10 mouse cellular contexts compared by ENCODE assay signal in genomic region chr7:135571951-135572559, GRCm38 (mm10). TPM values are rescaled to one million over a fixed set of nuclear protein-coding genes. Genes with fewer than 3 reads are reported as not detected.
DNase-seq lines count a peak whose midpoint lies in the region; ATAC-seq and TF ChIP-seq lines count a peak whose summit lies in the region.
"Had no signal": no experiment of that assay in that cellular context is flagged by ENCODE, and none has a peak within 500 bp of the region (broad histone marks: within the 10 kb centered on the region; RNA-seq: fewer than 3 reads in every experiment).

No protein-coding gene starts in this region.

- 41% methylated on average over 10 of the region's 10 CpGs for WGBS in lung, adult 2 months
- 45% methylated on average over 10 of the region's 10 CpGs for WGBS in lung, postnatal 0 days
- WGBS in hindbrain, embryonic 13.5 days = 62% methylated on average over 10 of the region's 10 CpGs
- 34% methylated on average over 10 of the region's 10 CpGs for WGBS in stomach, postnatal 0 days
- WGBS in forebrain, embryonic 13.5 days = 66% methylated on average over 10 of the region's 10 CpGs

- H3K9me3 ChIP-seq in lung, postnatal 0 days (ENCODE audit: low read length) = no peaks in the 10 kb centered on the region
- no peaks in the 10 kb centered on the region for H3K9me3 ChIP-seq in hindbrain, embryonic 13.5 days
- H3K9me3 ChIP-seq in stomach, postnatal 0 days (ENCODE audit: control insufficient read depth, low read length) = no peaks in the 10 kb centered on the region
- H3K9me3 ChIP-seq in forebrain, embryonic 13.5 days (replicated peaks) = no peaks in the 10 kb centered on the region

- no peak for TF ChIP-seq POLR2A in lung, adult 2 months (IDR thresholded peaks at IDR 0.05; ENCODE audit: borderline replicate concordance, extremely low read depth, low read depth, low read length)

- TF ChIP-seq CTCF in lung, adult 2 months (IDR thresholded peaks at IDR 0.05; ENCODE audit: insufficient read depth, low read length) = no peak
- no peak for TF ChIP-seq CTCF in lung, postnatal 0 days (IDR thresholded peaks at IDR 0.05)
- no peak for TF ChIP-seq CTCF in stomach, postnatal 0 days (IDR thresholded peaks at IDR 0.05; ENCODE audit: low read depth)

- no peak; the same call in 1 of the 2 replicates for ATAC-seq in lung, postnatal 0 days
- ATAC-seq in hindbrain, embryonic 13.5 days (ENCODE audit: low FRiP score) = no peak
- ATAC-seq in stomach, postnatal 0 days (ENCODE audit: low FRiP score, low TSS enrichment) = peak; percentile 66; the same call in 1 of the 2 replicates
- no peak for ATAC-seq in forebrain, embryonic 13.5 days
- ATAC-seq in megakaryocyte-erythroid progenitor cell, adult 5-6 weeks (replicated peaks; ENCODE audit: low FRiP score, low TSS enrichment, poor library complexity, severe bottlenecking) = no peak

- TF ChIP-seq EP300 in lung, postnatal 0 days (IDR thresholded peaks at IDR 0.05) = no peak
- TF ChIP-seq EP300 in stomach, postnatal 0 days (optimal IDR thresholded peaks at IDR 0.05) = no peak

- peak; percentile 16 for DNase-seq in lung, adult 2 months
- DNase-seq in lung, postnatal 0 days (ENCODE audit: low spot score) = no peak
- peak; percentile 73 to 77 for DNase-seq in cerebellum, postnatal 10 days
- peak; percentile 19 for DNase-seq in stomach, postnatal 0 days (ENCODE audit: low spot score)
- no peak for DNase-seq in ovary, adult 18-20 months (ENCODE audit: low spot score)

- no peak overlapping the region for H3K4me2 ChIP-seq in lung, postnatal 0 days (replicated peaks; ENCODE audit: low read depth, low read length)
- H3K4me2 ChIP-seq in hindbrain, embryonic 13.5 days = no peak overlapping the region
- no peak overlapping the region for H3K4me2 ChIP-seq in stomach, postnatal 0 days (replicated peaks; ENCODE audit: low read depth)
- no peak overlapping the region for H3K4me2 ChIP-seq in forebrain, embryonic 13.5 days

- 0 out of 2 replicates have a peak, but pooled peaks cover 2% of the 10 kb centered on the region for H3K4me1 ChIP-seq in lung, adult 2 months (ENCODE audit: control insufficient read depth, insufficient read depth, low read length)
- H3K4me1 ChIP-seq in lung, postnatal 0 days (ENCODE audit: insufficient read depth, low read depth, low read length) = no peaks in the 10 kb centered on the region
- H3K4me1 ChIP-seq in hindbrain, embryonic 13.5 days (replicated peaks) = peaks cover 17% of the 10 kb centered on the region
- H3K4me1 ChIP-seq in stomach, postnatal 0 days (replicated peaks; ENCODE audit: control insufficient read depth, insufficient read depth) = no peaks in the 10 kb centered on the region
- no peaks in the 10 kb centered on the region for H3K4me1 ChIP-seq in forebrain, embryonic 13.5 days

- no peak overlapping the region for H3K9ac ChIP-seq in lung, postnatal 0 days (replicated peaks; ENCODE audit: low read depth)
- no peak overlapping the region for H3K9ac ChIP-seq in hindbrain, embryonic 13.5 days
- H3K9ac ChIP-seq in stomach, postnatal 0 days (ENCODE audit: low read length) = no peak overlapping the region
- no peak overlapping the region for H3K9ac ChIP-seq in forebrain, embryonic 13.5 days

- no peaks in the 10 kb centered on the region for H3K27me3 ChIP-seq in lung, postnatal 0 days (replicated peaks; ENCODE audit: insufficient read depth, low read length)
- H3K27me3 ChIP-seq in hindbrain, embryonic 13.5 days = no peaks in the 10 kb centered on the region
- no peaks in the 10 kb centered on the region for H3K27me3 ChIP-seq in stomach, postnatal 0 days (ENCODE audit: control insufficient read depth, insufficient read depth, low read length)
- no peaks in the 10 kb centered on the region for H3K27me3 ChIP-seq in forebrain, embryonic 13.5 days

- H3K4me3 ChIP-seq in lung, adult 2 months (replicated peaks; ENCODE audit: extremely low read depth, low read depth, low read length) = no peak overlapping the region
- no peak overlapping the region for H3K4me3 ChIP-seq in lung, postnatal 0 days (ENCODE audit: low read depth, low read length)
- H3K4me3 ChIP-seq in hindbrain, embryonic 13.5 days = no peak overlapping the region
- H3K4me3 ChIP-seq in stomach, postnatal 0 days (ENCODE audit: low read depth, low read length) = no peak overlapping the region
- no peak overlapping the region for H3K4me3 ChIP-seq in forebrain, embryonic 13.5 days

- no peaks in the 10 kb centered on the region for H3K36me3 ChIP-seq in lung, postnatal 0 days (ENCODE audit: insufficient read depth, low read length)
- no peaks in the 10 kb centered on the region for H3K36me3 ChIP-seq in hindbrain, embryonic 13.5 days
- H3K36me3 ChIP-seq in stomach, postnatal 0 days (ENCODE audit: control insufficient read depth, insufficient read depth, low read length) = no peaks in the 10 kb centered on the region
- H3K36me3 ChIP-seq in forebrain, embryonic 13.5 days (ENCODE audit: poor library complexity, severe bottlenecking) = no peaks in the 10 kb centered on the region

- no peak overlapping the region for H3K27ac ChIP-seq in lung, postnatal 0 days (ENCODE audit: low read length)
- peak overlapping the region; percentile 48; the same call in 1 of the 2 replicates for H3K27ac ChIP-seq in hindbrain, embryonic 13.5 days
- H3K27ac ChIP-seq in stomach, postnatal 0 days (replicated peaks) = no peak overlapping the region
- H3K27ac ChIP-seq in forebrain, embryonic 13.5 days = no peak overlapping the region

RNA-seq across cellular contexts. Expression of gene Ptpre, which starts 34.8 kb away (rescaled TPM):
- 17.1 and 21.4 TPM in 2 replicates for polyA plus RNA-seq in lung, adult 2 months (2012; rRNA removed)
- polyA plus RNA-seq in lung, postnatal 0 days (2015; fragmentation: Nextera tagmentation; extraction: Ambion mirVana) = 8.6 and 8.7 TPM in 2 replicates
- polyA plus RNA-seq in hindbrain, embryonic 13.5 days (2015; fragmentation: Nextera tagmentation; extraction: Ambion mirVana) = 4.1 and 4.4 TPM in 2 replicates
- 4.4 TPM in 2 replicates for polyA plus RNA-seq in stomach, postnatal 0 days (2015; fragmentation: Nextera tagmentation; extraction: Ambion mirVana)
- 2.3 and 2.5 TPM in 2 replicates for polyA plus RNA-seq in forebrain, embryonic 13.5 days (2015; fragmentation: Nextera tagmentation; extraction: Ambion mirVana)
- 33.6 and 33.9 TPM in 2 replicates for total RNA-seq in megakaryocyte-erythroid progenitor cell, adult 5-6 weeks (2014; fragmentation: Nextera tagmentation)
- 21.4 and 39.7 TPM in 2 replicates for total RNA-seq in megakaryocyte-erythroid progenitor cell, adult 5-6 weeks (2017)

RNA-seq across cellular contexts. Expression of gene Clrn3, which starts 43.6 kb away (rescaled TPM):
- polyA plus RNA-seq in lung, adult 2 months (2012; rRNA removed) = 0.12 TPM in 1 of 2 replicates, not detected in the other
- not detected in 2 replicates for polyA plus RNA-seq in lung, postnatal 0 days (2015; fragmentation: Nextera tagmentation; extraction: Ambion mirVana)
- 0.05 TPM in 1 of 2 replicates, not detected in the other for polyA plus RNA-seq in hindbrain, embryonic 13.5 days (2015; fragmentation: Nextera tagmentation; extraction: Ambion mirVana)
- 0.51 and 0.63 TPM in 2 replicates for polyA plus RNA-seq in stomach, postnatal 0 days (2015; fragmentation: Nextera tagmentation; extraction: Ambion mirVana)
- polyA plus RNA-seq in forebrain, embryonic 13.5 days (2015; fragmentation: Nextera tagmentation; extraction: Ambion mirVana) = not detected in 2 replicates
- not detected in 2 replicates for total RNA-seq in megakaryocyte-erythroid progenitor cell, adult 5-6 weeks (2014; fragmentation: Nextera tagmentation)
- not detected in 2 replicates for total RNA-seq in megakaryocyte-erythroid progenitor cell, adult 5-6 weeks (2017)
- total RNA-seq: heart, postnatal 36 days; left cerebral cortex, postnatal 25 days had no signal

Comparison
In these comparisons a context has a peak if more than half of its experiments do, and no peak if none do; other contexts are left out.
1. DNase-seq: peak in lung, adult 2 months (single experiment), cerebellum, postnatal 10 days (2 of 2) and stomach, postnatal 0 days (single experiment); none in lung, postnatal 0 days (single experiment) and ovary, adult 18-20 months (single experiment).